Mouse (Mus musculus) adipocyte (in vitro differentiated cells): ENCODE measurements at regions not wholly inside any gene's neighbourhood (a gene's known extent, or its start where the extent isn't known, plus 50 kb on each side); places are given as distances from the start of the nearest gene placed in this dataset.

Experiments used
- DNase-seq: peaks from one replicate; pipeline ENCODE4 v3.0.0-alpha.2; 2016; ENCODE audit warnings: low spot score

DNA sequence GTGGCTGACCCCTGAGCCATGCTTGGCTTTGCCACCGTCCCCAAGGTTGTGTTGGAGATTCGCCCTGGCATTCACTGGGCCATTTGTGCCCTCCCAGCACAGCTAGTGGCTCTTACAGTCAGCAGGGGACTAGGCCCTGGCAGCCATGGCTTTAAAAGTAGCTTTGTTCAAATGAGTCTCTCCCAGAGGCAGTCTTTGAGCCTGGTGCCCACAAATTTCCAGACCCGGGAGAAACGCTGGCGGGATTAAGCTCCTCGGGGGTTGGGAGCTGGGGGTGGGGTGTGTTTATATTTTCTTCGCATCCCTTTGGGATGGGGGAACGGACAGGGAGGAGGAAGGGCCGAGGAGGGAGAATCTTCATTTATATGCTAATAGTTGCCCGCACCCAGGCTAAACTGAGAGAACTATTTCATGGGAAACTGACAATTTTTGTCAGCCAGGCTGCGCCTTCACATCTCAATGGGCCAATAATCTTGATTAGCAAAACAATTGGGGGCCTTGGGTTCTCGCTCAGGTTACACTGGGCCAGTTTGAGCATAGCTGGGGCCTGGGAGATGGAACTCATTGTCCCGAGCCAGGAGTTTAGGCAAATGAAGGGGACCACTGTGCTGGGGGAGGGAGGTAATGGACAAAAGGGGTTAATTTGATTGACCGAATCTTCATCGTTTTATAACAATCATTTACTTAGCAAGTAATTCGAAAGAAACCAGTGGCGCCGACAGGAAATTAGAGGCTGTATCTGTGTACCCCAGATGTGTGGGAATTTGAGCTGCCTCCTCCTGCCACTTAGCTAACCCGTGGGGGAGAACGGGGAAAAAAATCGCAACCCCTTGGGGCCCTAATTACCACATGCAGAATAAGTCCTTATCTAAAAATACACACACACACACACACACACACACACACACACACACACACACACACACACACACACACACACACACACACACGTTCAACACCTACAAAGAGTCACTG lies 227.7 kb upstream of the Sall1 start:
- no peak for DNase-seq

DNA sequence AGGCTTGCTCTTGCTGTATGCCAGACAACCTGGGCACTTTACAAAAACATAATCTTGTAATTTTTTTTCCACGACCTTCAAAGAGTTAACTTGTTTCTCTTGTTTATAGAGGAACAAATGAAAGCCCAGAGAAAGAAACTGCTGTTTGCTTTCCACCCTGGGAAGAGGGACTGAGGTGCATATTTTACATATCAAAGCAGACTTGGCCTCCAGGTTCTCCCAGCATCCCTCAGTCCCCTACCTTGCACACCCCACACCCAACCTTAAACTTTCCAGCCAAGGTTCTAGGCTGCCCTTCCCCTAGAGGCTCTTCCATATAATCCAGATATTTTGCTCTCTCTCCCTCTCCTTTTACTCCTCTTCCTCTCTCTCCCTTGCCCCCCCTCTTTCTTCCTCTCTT lies 226.0 kb upstream of the Sall1 start:
- DNase-seq = no peak

DNA sequence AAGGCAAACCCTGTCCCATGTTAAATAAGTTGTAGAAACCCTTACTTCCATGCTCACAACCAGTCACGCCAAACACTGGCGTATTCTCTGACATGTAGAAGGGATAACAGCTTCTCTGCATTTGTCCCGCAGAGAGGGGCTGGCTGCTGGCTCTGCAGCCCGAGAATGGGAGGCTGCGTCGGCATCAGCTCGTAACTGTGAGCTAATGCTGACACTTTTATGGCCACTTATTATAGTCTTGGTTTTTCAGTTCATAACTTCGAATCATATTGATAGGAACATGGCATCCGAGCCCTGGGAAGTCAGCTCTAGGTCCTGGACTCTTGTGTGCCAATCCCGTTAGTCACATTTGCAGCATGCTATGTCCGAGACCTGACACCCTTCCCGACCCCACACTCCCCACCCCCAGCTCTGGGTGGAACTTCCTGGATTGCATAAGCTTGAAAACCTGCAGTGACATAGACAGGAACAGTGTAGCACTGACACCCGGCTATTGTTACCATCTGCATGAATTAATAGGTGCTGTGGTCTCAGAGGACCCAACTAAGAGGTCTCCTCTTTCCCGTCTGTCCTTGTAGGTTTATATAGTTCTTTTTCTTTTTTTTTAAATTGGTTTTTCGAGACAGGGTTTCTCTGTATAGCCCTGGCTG lies 217.3 kb upstream of the Sall1 start:
- no peak for DNase-seq

DNA sequence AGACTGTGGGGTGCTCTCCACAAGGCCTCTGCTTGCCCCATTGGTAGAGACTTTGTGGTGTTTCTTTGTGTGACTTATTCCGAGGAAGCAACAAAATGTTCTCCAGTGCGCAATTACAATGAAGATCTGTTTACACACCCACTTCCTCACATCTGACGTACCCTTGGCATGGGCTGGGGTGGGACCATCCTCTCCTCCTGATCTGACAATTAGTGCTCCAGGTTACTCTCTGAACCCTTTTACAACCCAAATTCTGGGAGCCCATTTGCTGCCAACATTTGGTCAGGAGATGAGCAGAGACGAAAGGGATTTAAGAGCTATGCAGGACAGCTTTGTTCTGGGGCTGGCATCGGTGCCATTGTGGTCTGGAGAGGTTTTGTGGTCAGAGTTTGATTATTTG lies 215.9 kb upstream of the Sall1 start:
- no peak for DNase-seq

DNA sequence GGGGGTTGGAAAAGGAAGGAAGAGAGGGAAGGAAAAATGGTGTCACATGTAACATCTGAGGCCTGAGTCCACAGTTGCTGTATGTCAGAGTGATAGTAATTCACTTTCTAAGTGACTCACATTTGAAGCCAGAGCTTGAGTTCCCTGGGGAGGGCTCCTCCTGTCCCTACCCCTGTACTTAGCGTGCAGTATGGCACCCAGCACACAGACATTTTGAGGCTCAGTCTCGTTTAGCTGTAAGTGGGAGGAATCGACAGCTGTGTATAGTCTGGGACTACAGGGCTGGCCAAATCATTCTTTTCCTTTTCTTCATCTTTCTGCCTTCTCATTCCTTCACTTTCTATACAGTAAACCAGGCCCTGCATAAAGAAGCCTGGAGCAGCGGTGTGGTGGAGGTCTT lies 202.4 kb upstream of the Sall1 start:
- no peak for DNase-seq

DNA sequence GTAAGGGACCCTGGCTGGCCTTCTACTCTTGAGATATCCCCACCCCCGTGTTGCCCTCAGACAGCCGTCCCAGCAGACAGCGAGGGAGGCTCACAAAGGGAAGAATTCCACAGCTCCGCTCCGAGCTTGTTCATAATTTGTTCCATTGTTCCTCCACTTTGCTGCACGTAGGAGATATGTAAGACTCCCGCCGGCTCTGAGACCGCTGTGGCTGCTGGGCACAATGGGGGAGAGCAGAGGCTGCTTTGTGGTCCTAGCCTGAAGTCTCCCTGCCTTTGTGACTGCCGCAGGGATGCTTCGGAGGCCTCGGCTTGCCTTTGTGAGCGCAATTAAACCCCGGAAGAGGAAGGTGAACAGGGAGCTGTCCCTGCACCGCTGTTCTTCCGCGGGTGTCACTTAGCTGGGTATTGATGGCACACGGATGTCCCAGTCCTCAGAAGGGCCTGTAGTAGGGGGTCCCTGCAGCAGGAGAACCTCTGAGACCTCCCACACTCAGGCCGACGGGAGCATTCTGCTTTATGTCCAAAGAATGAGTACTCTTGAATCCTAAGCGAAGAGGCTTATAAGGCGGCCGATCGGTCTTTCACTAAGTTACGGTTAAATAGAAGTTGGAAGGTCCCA lies 201.3 kb upstream of the Sall1 start:
- no peak for DNase-seq

DNA sequence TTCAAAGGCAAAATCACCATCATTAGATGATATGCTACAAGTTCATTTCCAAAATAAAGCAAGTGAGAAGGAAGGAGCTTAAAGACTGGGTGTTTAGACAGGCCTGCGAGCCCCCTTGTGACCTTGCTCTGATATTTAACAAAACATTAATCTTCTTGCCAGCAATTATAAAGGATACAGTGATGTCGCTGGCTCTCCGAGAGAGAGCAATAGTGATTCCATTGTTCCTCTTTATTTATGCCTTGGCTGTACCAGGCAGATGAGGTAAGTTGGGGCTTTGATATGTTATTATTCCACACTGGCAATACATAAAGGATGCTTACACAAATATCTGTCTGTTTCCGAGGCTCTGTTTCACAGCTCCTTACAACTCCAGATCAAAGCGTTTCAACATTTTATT lies 197.7 kb upstream of the Sall1 start:
- DNase-seq = no peak

DNA sequence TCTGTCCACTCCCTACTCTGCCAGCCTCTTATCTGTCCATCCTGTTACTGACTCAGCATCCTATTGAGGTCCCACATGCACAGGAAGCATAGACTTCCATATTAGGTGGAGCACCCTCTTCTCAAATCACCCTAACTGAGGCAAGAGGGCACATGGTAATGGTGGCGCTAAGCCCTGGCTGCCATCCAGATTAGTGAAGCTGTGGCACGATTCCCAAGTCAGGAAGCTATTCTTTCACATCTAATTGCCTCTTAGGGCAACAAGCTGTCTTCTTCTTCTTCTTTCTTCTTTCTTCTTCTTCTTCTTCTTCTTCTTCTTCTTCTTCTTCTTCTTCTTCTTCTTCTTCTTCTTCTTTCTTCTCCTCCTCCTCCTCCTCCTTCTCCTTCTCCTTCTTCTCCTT lies 195.7 kb upstream of the Sall1 start:
- DNase-seq = no peak

DNA sequence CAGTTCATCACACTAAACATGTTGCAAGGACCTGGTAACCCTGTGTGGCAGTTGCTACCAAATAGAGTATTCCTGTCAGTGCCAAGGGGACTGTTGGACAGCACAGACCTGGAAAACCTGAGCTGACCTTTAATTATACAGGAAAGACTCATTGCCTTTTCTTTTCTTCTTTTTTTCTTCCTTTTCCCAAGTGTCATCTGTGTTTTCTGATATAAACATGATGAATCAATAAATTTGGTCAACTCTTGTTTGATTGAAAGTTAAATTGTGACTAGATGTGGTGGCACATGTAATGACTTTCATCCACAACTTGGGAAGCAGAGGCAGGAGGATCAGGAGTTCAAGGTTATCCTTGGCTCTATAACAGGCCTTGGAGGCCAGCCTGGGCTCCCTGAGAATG lies 190.1 kb upstream of the Sall1 start:
- no peak for DNase-seq

DNA sequence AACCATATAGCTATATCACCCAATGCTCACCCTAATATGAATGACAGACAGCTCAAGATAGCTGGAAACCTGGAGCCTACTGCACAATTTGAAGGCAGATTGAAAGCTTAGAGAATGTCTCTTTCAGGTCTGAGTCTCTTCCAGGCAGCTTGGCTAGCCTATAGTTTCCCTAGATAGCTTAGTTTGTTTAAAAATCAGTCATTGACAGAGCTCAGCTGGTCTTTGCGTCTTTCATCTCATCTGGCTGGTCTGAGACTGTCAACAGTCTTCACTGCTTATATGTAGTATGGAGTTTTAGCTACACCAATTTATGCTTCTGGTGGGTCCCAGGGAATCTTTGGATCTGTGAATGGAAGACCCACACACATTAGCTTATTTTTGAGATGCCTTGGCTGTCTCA lies 188.4 kb upstream of the Sall1 start:
- DNase-seq = no peak

DNA sequence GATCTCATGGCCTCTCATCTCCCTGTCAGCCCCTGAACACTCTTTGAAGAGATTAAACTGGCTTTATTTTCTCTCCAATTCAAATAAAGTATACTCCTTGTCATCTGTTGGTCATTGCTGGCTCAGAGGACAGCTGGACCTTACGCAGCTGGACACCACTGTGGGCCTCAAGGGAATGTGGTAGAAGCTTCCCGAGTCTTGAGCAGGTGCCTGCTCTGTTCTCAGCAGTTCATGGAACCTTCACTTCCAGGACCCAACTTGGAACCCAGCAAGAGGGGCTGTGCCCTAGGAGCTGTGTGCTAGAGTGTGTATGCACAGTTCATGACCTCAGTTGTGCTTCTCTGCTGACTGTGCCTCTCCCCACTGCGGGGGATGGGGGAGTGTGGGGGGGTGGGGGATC lies 185.2 kb upstream of the Sall1 start:
- DNase-seq = no peak

DNA sequence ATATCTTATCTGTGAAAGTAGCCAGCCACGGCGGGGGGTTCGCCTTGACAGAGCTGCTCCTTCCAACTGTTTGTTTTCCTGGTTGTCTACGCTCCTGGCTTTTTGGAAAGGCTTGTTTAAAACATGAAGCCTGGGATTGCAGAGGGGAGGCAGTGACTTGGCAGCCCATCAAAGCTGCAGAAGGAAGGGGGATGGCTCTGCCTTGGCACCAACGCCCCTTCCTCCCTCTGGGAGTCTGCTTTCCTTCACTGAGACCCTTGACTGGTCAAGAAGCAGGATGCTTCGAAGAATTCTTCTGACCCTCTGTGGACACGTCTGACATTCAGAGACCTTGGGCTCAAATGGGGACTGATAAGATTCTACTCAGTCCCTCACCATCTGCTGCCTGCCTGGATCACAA lies 176.9 kb upstream of the Sall1 start:
- DNase-seq = no peak

DNA sequence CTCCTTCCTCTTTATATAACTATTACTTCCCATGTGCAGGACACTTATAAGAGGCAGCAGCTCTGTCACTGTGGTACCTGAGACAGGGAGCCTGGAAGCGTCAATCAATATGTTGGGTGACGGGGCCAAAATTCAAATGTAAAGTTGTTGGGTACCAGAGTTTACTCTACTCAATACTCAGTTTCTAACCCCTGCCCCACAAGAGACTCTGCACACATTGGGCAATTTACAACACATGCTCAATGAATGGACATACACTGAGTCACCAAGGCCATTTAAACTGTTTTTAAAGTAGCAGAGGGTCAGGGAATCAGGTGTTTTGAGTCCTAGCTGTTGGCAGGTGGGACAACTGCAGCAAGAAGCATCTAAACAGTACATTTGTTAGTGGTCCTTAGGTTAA lies 176.4 kb upstream of the Sall1 start:
- no peak for DNase-seq

DNA sequence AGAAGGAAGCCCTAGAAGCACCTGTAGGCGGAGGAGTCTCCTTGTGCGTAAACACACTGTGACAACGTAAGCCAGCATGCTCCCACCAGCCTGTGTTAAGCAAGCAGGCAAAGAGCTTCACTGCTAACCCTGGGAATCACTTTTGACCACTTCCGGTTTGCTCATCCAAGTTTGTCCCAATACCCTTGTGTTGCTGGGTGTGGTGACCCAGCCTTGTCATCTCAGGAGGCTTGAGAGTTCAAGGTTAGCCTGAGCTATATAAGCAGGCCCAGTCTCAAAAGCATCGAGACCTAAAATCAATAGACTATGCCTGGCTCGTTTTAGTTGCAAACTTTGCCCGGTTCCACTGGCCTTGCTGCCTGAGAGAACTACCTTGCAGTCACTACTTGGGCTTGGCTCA lies 175.2 kb upstream of the Sall1 start:
- DNase-seq = no peak

DNA sequence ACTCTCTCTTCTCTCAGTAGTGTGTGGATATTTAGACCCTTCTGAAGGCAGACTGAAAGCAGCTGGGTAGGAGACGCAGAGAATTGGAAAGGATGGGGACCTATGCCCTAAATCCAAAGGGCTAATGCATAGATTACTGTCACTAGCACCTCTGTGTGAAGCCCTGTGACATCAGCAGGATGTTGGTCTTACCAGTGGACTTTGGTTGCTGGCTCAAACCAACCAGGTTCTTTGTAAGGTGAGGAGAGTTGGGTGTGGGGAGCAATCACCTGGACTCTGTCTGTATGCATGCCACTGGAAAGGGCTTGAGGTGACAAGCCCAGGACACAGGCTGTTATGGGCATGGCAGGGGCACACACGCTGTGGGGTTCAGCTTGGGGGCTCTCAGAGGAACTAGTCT lies 173.7 kb upstream of the Sall1 start:
- DNase-seq = no peak

DNA sequence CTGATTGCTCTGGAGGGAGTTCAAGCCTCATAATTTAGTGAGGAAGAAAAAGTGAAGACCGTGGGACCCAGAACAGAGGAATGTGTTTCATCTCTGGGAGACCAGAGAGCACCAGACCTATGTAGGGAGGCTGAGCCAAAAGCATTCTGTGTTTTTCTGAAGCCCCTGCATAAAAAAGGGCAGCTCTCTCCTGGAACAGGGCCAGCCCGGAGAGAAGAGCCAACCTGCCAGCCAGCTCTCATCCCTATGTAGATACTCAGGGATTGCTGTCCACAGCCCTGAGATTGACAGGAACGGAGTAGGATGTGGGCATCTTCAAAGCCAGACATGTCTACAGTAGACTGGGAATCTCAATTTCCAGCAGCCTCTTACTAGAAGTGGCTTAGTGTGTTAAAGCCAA lies 168.0 kb upstream of the Sall1 start:
- no peak for DNase-seq

DNA sequence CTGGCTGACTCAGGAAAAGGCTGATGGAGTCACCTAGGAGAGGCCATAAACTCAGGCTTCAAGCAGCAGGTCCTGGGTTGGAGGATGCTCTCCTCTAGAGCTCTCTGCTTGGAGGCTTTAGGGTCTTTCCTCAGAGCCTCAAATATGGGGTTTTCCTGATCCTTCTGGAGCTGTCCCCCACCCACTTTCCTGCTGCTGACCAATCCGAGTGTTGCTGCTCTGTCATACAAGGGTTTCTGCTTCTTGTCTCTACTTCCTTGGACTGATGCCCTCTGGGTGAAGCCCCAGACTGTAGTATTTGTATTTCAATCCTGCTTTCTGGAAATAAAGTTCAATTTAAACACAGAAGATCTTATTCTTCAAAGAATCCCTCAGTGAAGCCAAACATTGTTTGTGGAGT lies 166.7 kb upstream of the Sall1 start:
- no peak for DNase-seq

DNA sequence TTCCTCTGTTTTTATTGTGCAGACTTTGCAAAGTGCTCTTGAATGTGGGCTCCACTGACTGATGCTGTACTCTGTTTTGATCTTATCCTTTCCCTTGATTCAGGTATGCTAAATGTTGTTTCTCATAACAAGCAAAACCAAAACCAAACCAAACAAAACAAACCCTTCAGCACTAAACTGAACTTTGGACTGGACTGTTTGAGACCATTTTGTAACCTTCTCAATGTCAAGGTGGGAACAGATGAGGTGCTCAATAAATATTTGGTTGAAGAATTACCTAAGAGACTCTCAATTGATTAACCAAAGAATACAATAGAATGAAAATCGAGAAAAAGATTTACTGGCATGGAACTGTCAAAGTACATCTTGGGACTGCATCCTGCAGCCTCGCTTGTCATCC lies 163.9 kb upstream of the Sall1 start:
- DNase-seq = no peak

DNA sequence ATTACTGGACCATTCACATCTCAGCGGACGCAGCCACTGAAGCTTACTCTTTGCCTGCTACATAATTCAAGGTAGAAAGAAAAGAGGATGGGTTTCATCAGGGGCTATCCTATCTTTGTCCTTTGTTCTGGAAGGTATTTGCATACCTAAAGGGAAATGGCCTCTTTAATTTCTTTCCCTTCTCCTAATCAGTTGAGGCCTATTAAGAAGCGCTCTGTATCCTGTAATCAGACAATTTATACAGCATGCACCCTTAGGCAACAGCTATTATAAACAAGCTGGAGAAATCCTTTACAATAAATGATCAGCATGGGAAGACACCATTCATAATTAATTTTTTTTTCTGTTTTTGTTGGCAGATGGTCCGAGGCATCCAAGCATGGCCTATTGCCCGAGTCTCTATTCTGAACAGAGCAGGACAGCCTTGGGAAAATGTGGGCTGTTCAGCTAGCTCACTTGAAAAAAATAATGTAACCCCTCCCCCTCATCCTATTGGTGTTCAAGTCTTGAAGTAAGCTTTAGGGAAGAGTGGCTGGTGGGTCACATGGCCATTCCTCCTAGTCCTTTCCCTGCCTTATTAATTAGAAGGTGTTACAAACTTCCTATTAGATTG lies 158.6 kb upstream of the Sall1 start:
- DNase-seq = no peak

DNA sequence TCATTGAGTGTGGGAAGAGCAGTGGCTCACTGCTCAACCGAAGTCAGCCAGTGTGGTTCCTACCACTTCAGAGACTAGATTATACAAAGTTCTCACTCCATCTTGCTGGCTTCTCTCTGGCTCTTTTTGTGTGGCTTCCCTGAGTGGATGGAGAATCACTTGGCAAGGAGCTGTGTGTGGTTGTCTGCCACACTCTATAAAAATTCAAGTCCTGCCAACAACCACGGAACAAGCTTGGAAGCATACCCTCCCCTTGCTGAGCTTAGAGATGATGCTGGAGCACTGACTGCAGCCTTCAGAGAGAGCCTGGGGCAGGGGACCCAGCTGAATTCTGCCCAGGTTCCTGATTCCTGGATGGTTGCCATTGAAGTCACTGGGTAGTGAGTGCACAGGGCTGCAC lies 156.3 kb upstream of the Sall1 start:
- no peak for DNase-seq

DNA sequence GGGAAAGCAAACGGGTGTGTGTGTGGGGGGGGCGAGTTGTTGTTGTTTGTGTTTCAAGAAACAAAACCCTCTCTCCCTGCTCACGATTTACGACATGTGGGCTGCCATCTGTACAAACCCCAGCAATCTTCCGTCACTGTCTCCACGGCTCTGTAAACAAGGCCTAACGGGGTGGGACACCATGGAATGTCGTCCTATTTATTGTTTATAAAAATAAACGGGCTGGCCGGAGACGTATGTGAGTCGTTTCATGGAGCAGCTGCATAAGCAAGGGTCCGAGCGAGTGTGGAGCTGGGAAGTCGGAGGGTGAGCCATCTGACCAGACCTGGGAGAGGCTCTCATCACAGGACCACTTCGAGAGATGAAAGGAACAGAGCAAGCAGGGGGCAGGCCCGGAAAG lies 141.4 kb upstream of the Sall1 start:
- DNase-seq = no peak

DNA sequence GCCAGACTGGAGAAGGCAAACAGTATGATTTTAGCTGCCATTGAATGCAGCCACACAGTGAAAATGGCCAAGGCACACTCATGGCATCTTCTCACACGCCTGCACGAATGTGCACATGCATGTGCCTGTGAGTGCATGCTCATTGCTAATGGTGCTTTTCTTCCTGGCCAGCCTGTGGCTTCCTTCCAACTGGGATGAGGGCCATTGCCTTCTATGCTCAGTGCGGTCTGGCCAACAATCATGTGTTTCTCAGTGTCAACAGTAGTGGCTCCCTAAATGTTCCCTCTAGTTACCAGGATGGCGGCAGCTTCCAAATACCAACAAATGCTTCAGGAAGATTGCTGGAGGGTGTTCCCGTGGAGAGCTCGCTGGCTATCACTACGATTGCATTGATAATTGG lies 131.7 kb upstream of the Sall1 start:
- no peak for DNase-seq

DNA sequence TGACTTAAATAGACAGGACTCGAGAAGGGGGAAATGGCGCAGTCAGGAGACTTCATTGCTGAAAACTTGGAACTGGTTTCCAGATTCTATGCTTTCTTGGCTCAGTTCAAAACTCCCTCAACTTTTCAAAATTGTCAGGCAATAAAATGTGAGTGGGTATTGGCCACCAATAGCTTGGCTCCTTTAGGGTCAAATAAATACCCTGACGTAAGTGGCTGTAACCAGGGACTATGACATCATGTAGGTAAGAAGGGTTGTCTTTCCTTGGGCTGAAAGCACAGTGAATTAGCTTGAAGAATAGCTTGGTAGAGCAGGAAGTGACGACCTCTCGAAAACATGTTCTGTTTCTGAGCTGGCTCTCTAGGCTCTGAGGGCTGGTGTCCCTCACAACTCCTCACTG lies 127.6 kb upstream of the Sall1 start:
- no peak for DNase-seq
